Mouse (Mus musculus) stomach, embryonic 16.5 days (tissue): ENCODE measurements around the gene Cstl1. TPM values are rescaled to one million over a fixed set of nuclear protein-coding genes. Genes with fewer than 3 reads are reported as not detected.
A peak's percentile ranks its signal among the peaks of the same experiment; 100 is the strongest.

Experiments used
- ATAC-seq: fragments of 200-750 bp; cut with Nextera tagmentation; 2 replicates; pipeline ENCODE4 v1.8.0; 2017; ENCODE audit warnings: moderate number of reproducible peaks, moderate TSS enrichment; ENCODE audit not compliant: insufficient read depth, low FRiP score
- H3K27ac ChIP-seq: fragments of 300-500 bp; sonication (generic); 2 replicates; pipeline ENCODE4 v1.5.1; 2014; ENCODE audit warnings: low read length
- H3K27me3 ChIP-seq: fragments of 300-500 bp; sonication (generic); 2 replicates; pipeline ENCODE4 v1.6.1; 2014; ENCODE audit warnings: low read length, control low read depth, mixed read lengths; ENCODE audit not compliant: control insufficient read depth, insufficient read depth
- H3K36me3 ChIP-seq: fragments of 300-500 bp; sonication (generic); 2 replicates; pipeline ENCODE4 v1.6.1; 2014; ENCODE audit warnings: low read length; ENCODE audit not compliant: control insufficient read depth, insufficient read depth
- H3K4me1 ChIP-seq: fragments of 300-500 bp; sonication (generic); 2 replicates; pipeline ENCODE4 v1.6.1; 2014; ENCODE audit warnings: low read length, control low read depth, mixed read lengths; ENCODE audit not compliant: control insufficient read depth, insufficient read depth
- H3K4me2 ChIP-seq: fragments of 300-500 bp; sonication (generic); 2 replicates; pipeline ENCODE4 v1.6.1; 2014; ENCODE audit warnings: low read depth, low read length, mixed read lengths
- H3K4me3 ChIP-seq: fragments of 300-500 bp; sonication (generic); replicated peaks from 2 replicates; pipeline ENCODE4 v1.5.1; 2014; ENCODE audit warnings: mild to moderate bottlenecking, low read length
- H3K9ac ChIP-seq: fragments of 300-500 bp; sonication (generic); 2 replicates; pipeline ENCODE4 v1.6.1; 2014; ENCODE audit warnings: low read length
- H3K9me3 ChIP-seq: fragments of 300-500 bp; sonication (generic); replicated peaks from 2 replicates; pipeline ENCODE4 v1.6.1; 2016; ENCODE audit warnings: low read length, control low read depth; ENCODE audit not compliant: control insufficient read depth
- WGBS: fragments of 180-500 bp; shearing (Covaris S2); extraction: QIAGEN DNeasy Blood & Tissue Kit; methylation state at CpG from one replicate; pipeline ENCODE4 v1.1.7; 2014; 5-methylcytosine and 5-hydroxymethylcytosine counted together
- polyA plus RNA-seq: library from polyadenylated mRNA; unstranded; fragments of >200 nt; fragmentation: Nextera tagmentation; extraction: Ambion mirVana; gene quantifications from 2 replicates; pipeline ENCODE4 v1.2.1, GENCODE M21; 2015

Gene Cstl1
- not detected in 2 replicates for polyA plus RNA-seq

GRCm38 (mm10) chr2:148750058-148750457 is at the start of gene Cstl1:
TSS of gene Cstl1 (plus strand) at chr2:148750358.
- H3K9me3 ChIP-seq = no peaks in the 10 kb centered on the region
- 78% methylated on average over 1 of the region's 1 CpGs for WGBS

GRCm38 (mm10) chr2:148706409-148707201 is 43.6 kb upstream of the Cstl1 start:
- WGBS = 82% methylated on average over 15 of the region's 15 CpGs
- H3K36me3 ChIP-seq = 0 out of 2 replicates have a peak, but pooled peaks cover 2% of the 10 kb centered on the region
- no peaks in the 10 kb centered on the region for H3K27me3 ChIP-seq
- H3K9ac ChIP-seq = no peak overlapping the region
- ATAC-seq = no peak
- H3K4me3 ChIP-seq = no peak overlapping the region
- H3K4me2 ChIP-seq = no peak overlapping the region
- H3K9me3 ChIP-seq = no peaks in the 10 kb centered on the region
- no peaks in the 10 kb centered on the region for H3K4me1 ChIP-seq
- H3K27ac ChIP-seq = no peak overlapping the region

More at GRCm38 (mm10) chr2:148750058-148750457, at the start of gene Cstl1:
- ATAC-seq = no peak
- Histone ChIP-seq H3K4me3 (no peak within 1 kb of the TSS), H3K36me3 (no peaks in the 10 kb centered on the region), H3K27me3 (no peaks in the 10 kb centered on the region), H3K4me1 (no peaks in the 10 kb centered on the region), H3K9ac (no peak within 1 kb of the TSS), H3K27ac (no peak within 1 kb of the TSS), H3K4me2 (no peak within 1 kb of the TSS)

- no peak overlapping the region for H3K4me2 ChIP-seq
- H3K9ac ChIP-seq = no peak overlapping the region
- WGBS = 81% methylated on average over 6 of the region's 6 CpGs
- 0 out of 2 replicates have a peak, but pooled peaks cover 6% of the 10 kb centered on the region for H3K36me3 ChIP-seq
- no peaks in the 10 kb centered on the region for H3K27me3 ChIP-seq
- H3K27ac ChIP-seq = no peak overlapping the region
- H3K4me1 ChIP-seq = no peaks in the 10 kb centered on the region
- H3K4me3 ChIP-seq = no peak overlapping the region
- no peak for ATAC-seq
- H3K9me3 ChIP-seq = no peaks in the 10 kb centered on the region
Observed at GRCm38 (mm10) chr2:148707202-148707530, 43.0 kb upstream of the Cstl1 start.

- no peak overlapping the region for H3K9ac ChIP-seq
- no peaks in the 10 kb centered on the region for H3K27me3 ChIP-seq
- no peak overlapping the region for H3K4me3 ChIP-seq
- H3K4me2 ChIP-seq = no peak overlapping the region
- WGBS = 69% methylated on average over 3 of the region's 3 CpGs
- no peaks in the 10 kb centered on the region for H3K4me1 ChIP-seq
- no peaks in the 10 kb centered on the region for H3K9me3 ChIP-seq
- no peak overlapping the region for H3K27ac ChIP-seq
- 0 out of 2 replicates have a peak, but pooled peaks cover 6% of the 10 kb centered on the region for H3K36me3 ChIP-seq
- ATAC-seq = no peak
Observed at GRCm38 (mm10) chr2:148712326-148712725, 37.8 kb upstream of the Cstl1 start.

- no peak overlapping the region for H3K4me3 ChIP-seq
- H3K27ac ChIP-seq = no peak overlapping the region
- no peak for ATAC-seq
- H3K27me3 ChIP-seq = no peaks in the 10 kb centered on the region
- WGBS = 77% methylated on average over 2 of the region's 2 CpGs
- no peaks in the 10 kb centered on the region for H3K9me3 ChIP-seq
- H3K9ac ChIP-seq = no peak overlapping the region
- H3K4me1 ChIP-seq = no peaks in the 10 kb centered on the region
- no peak overlapping the region for H3K4me2 ChIP-seq
- H3K36me3 ChIP-seq = no peaks in the 10 kb centered on the region
Observed at GRCm38 (mm10) chr2:148717072-148717471, 33.1 kb upstream of the Cstl1 start.

GRCm38 (mm10) chr2:148719271-148719995 is 30.7 kb upstream of the Cstl1 start:
- Histone ChIP-seq H3K36me3 (no peaks in the 10 kb centered on the region), H3K9me3 (no peaks in the 10 kb centered on the region), H3K4me2 (no peak overlapping the region), H3K9ac (no peak overlapping the region), H3K27ac (no peak overlapping the region), H3K27me3 (no peaks in the 10 kb centered on the region), H3K4me3 (no peak overlapping the region), H3K4me1 (no peaks in the 10 kb centered on the region)
- ATAC-seq = no peak
- 56% methylated on average over 2 of the region's 2 CpGs for WGBS

GRCm38 (mm10) chr2:148731614-148732326 is 18.4 kb upstream of the Cstl1 start:
- H3K4me1 ChIP-seq = peaks cover 5% of the 10 kb centered on the region; the same call in 1 of the 2 replicates
- H3K36me3 ChIP-seq = no peaks in the 10 kb centered on the region
- H3K4me2 ChIP-seq = peak overlapping the region; percentile 95
- peak overlapping the region; percentile 12; the same call in 1 of the 2 replicates for H3K27ac ChIP-seq
- ATAC-seq = 0 out of 2 replicates have a peak, but pooled peaks have one; percentile 15
- H3K9me3 ChIP-seq = no peaks in the 10 kb centered on the region
- H3K4me3 ChIP-seq = peak overlapping the region; percentile 75
- H3K27me3 ChIP-seq = no peaks in the 10 kb centered on the region
- WGBS = 2% methylated on average over 35 of the region's 35 CpGs
- peak overlapping the region; percentile 85 for H3K9ac ChIP-seq

GRCm38 (mm10) chr2:148732327-148733000 is 17.7 kb upstream of the Cstl1 start, which contains the start of gene Napb:
TSS of gene Napb (minus strand) at chr2:148732467.
- ATAC-seq = peak; percentile 100
- H3K4me1 ChIP-seq = peaks cover 5% of the 10 kb centered on the region; the same call in 1 of the 2 replicates
- H3K36me3 ChIP-seq = no peaks in the 10 kb centered on the region
- peak within 1 kb of the TSS; percentile 12; the same call in 1 of the 2 replicates for H3K27ac ChIP-seq
- H3K9me3 ChIP-seq = no peaks in the 10 kb centered on the region
- peak within 1 kb of the TSS; percentile 75 for H3K4me3 ChIP-seq
- H3K9ac ChIP-seq = peak within 1 kb of the TSS; percentile 85
- no peaks in the 10 kb centered on the region for H3K27me3 ChIP-seq
- WGBS = 2% methylated on average over 18 of the region's 18 CpGs
- H3K4me2 ChIP-seq = peak within 1 kb of the TSS; percentile 95
